Mouse (Mus musculus) bone marrow macrophage, adult 2 months (primary cell): ENCODE data around the gene Plekha3.

Experiments used
- CTCF ChIP-seq: IDR thresholded peaks from 2 replicates; pipeline ENCODE4 v1.5.1; 2012; ENCODE audit warnings: low read depth, mild to moderate bottlenecking, low read length, moderate library complexity
- POLR2A ChIP-seq: IDR thresholded peaks from 2 replicates; pipeline ENCODE4 v1.6.1; 2012; ENCODE audit warnings: mild to moderate bottlenecking, low read depth, low read length, borderline replicate concordance

- no peak for TF ChIP-seq POLR2A
- no peak for TF ChIP-seq CTCF
Observed at GRCm38 (mm10) chr2:76671641-76672040, 3.4 kb upstream of the Plekha3 start.
